Mouse (Mus musculus): Measurements from ENCODE around the gene Sgms1.

DNA sequence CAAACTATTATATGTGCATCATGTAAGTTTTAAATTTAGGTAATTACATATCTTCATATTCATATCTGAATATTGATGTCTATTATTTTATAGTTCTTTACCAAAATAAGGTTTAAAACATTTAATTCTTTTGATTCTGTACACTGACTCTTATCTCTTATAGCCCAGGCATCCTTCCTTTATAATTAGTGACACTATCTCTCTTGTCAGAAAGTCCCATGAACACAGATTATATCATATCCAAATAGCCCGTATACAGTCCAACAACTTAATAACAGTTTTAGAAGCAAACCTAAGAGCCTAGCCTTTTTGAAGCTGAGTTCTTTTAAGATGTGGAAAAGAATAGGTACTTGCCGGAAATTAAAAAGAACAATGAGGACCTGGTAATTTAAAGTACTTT is 135.3 kb downstream of the Sgms1 start:
- TF ChIP-seq CTCF (IDR thresholded peaks at IDR 0.05; ENCODE audit: control insufficient read depth, insufficient read depth, insufficient replicate concordance, low read depth, low read length) (no peak), POLR2A (IDR thresholded peaks at IDR 0.05; ENCODE audit: control insufficient read depth, low read depth, low read length) (no peak)

All from testis, adult 2 months (tissue).